Mouse (Mus musculus): Measurements from ENCODE around the gene Plekhg5.

GRCm38 (mm10) chr4:152100541-152100940, 28.2 kb downstream of the Plekhg5 start:
- no peak for TF ChIP-seq CTCF (IDR thresholded peaks at IDR 0.05)
- TF ChIP-seq POLR2A (IDR thresholded peaks at IDR 0.05; ENCODE audit: insufficient read depth, low read depth, low read length) = no peak
- TF ChIP-seq EP300 (IDR thresholded peaks at IDR 0.05; ENCODE audit: insufficient read depth, low read depth, low read length) = no peak
